Mouse (Mus musculus) cerebellum, adult 2 months (tissue): Measurements from ENCODE around the gene Gli3. TPM values are rescaled to one million over a fixed set of nuclear protein-coding genes. Genes with fewer than 3 reads are reported as not detected.

Experiments
- DNase-seq, 2 experiments: peaks; one replicate each; pipeline ENCODE4 v3.0.0; 2021
- H3K27ac ChIP-seq: fragments of 200-500 bp; 2 replicates; pipeline ENCODE4 v1.5.1; 2012; ENCODE audit warnings: low read length, control low read depth, inconsistent platforms; ENCODE audit not compliant: insufficient read depth
- H3K27me3 ChIP-seq: fragments of 200-500 bp; 2 replicates; pipeline ENCODE4 v1.6.1; 2012; ENCODE audit warnings: inconsistent platforms, mild to moderate bottlenecking, low read length, moderate library complexity; ENCODE audit not compliant: control insufficient read depth, insufficient read depth
- H3K4me1 ChIP-seq: fragments of 200-500 bp; 2 replicates; pipeline ENCODE4 v1.6.1; 2011; ENCODE audit warnings: low read length; ENCODE audit not compliant: control insufficient read depth, insufficient read depth
- H3K4me3 ChIP-seq: fragments of 200-500 bp; replicated peaks from 2 replicates; pipeline ENCODE3; 2011; ENCODE audit warnings: mild to moderate bottlenecking, low read depth, low read length, control low read depth; ENCODE audit not compliant: insufficient read depth
- CTCF ChIP-seq: fragments of 200-500 bp; IDR thresholded peaks from 2 replicates; pipeline ENCODE4 v1.5.1; 2011; ENCODE audit warnings: low read depth, mild to moderate bottlenecking, control low read depth, low read length, moderate library complexity, borderline replicate concordance; ENCODE audit not compliant: insufficient read depth
- POLR2A ChIP-seq: fragments of 200-500 bp; IDR thresholded peaks from 2 replicates; pipeline ENCODE4 v1.6.1; 2011; ENCODE audit warnings: low read length, control low read depth, borderline replicate concordance; ENCODE audit not compliant: insufficient read depth
- WGBS: fragments of 180-500 bp; shearing (Covaris S2); methylation state at CpG from one replicate; pipeline ENCODE4 v1.1.7; 2018; 5-methylcytosine and 5-hydroxymethylcytosine counted together
- polyA plus RNA-seq: library from polyadenylated mRNA; depleted of rRNA; stranded (reverse); fragments of >200 nt; gene quantifications from 2 replicates; pipeline ENCODE4 v1.2.3, GENCODE M21; 2012

The Gli3 gene
- polyA plus RNA-seq, 1 experiment: 2.4 TPM

- no peak for DNase-seq
- no peak overlapping the region for H3K4me3 ChIP-seq
- no peak overlapping the region for H3K27ac ChIP-seq
- 69% methylated on average over 2 of the region's 2 CpGs for WGBS
- H3K27me3 ChIP-seq: no peaks in the 10 kb centered on the region
- no peak for TF ChIP-seq POLR2A
- no peak for TF ChIP-seq CTCF
- no peaks in the 10 kb centered on the region for H3K4me1 ChIP-seq
Observed at GRCm38 (mm10) chr13:15450941-15451340, 12.1 kb upstream of the Gli3 start.

DNA sequence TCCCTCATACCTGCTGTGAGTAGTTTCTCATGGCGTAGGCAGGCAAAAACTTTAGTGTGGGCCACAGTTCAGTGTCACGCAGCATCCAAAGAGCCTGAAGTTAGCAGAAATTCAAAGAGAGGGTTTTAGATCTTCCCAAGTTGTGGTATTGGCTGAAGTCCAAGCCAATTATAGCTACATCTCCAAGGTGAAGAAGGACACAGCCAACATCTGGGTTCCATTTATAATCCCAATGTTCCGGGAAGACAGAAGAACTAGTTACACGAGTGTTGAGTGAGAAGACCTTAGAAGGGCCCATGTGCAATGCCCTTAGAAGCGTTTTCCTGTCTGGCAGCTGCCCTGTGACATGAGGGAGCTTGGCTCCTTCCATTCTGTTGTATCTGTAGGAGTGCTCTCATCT is 5.2 kb upstream of the Gli3 start:
- no peaks in the 10 kb centered on the region; the same call in 1 of the 2 replicates for H3K27me3 ChIP-seq
- 62% methylated on average over 5 of the region's 5 CpGs for WGBS
- H3K4me1 ChIP-seq: no peaks in the 10 kb centered on the region
- TF ChIP-seq CTCF (no peak), POLR2A (no peak)
- no peak overlapping the region for H3K4me3 ChIP-seq
- DNase-seq: no peak
- H3K27ac ChIP-seq: no peak overlapping the region

DNA sequence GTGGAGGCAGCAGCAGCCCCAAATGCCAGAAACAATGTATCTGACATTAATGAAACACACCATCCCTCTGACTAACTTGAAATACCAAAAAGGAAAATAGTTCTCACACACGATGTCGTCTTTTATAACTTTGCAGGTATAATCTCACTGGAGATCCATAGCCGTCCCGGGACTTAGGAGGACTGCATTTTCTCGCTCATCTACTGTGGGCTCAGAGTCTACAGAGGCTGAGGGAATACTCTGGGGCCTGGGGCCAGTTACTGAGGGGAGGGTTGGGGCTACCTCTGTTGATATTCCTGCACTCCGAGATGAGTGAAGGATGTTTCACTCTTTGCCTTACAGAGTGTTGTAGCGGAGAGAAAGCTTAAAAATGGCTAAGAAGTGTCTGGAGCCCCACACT is 1.1 kb upstream of the Gli3 start:
- H3K4me3 ChIP-seq: no peak overlapping the region
- WGBS: 27% methylated on average over 7 of the region's 7 CpGs
- peaks cover 3% of the 10 kb centered on the region; the same call in 1 of the 2 replicates for H3K27me3 ChIP-seq
- no peak for DNase-seq
- no peak overlapping the region for H3K27ac ChIP-seq
- TF ChIP-seq POLR2A: no peak
- TF ChIP-seq CTCF: no peak
- no peaks in the 10 kb centered on the region for H3K4me1 ChIP-seq

- TF ChIP-seq POLR2A (no peak), CTCF (no peak)
- Histone ChIP-seq H3K4me1 (no peaks in the 10 kb centered on the region), H3K4me3 (peak overlapping the region; percentile 21), H3K27me3 (peaks cover 3% of the 10 kb centered on the region; the same call in 1 of the 2 replicates), H3K27ac (0 out of 2 replicates have a peak overlapping the region, but pooled peaks have one; percentile 47)
- peak; percentile 9 to 10 for DNase-seq
- WGBS: under 1% methylated on average over 65 of the region's 70 CpGs
Observed at GRCm38 (mm10) chr13:15463492-15464080, 551 bp downstream of the Gli3 start.

DNA sequence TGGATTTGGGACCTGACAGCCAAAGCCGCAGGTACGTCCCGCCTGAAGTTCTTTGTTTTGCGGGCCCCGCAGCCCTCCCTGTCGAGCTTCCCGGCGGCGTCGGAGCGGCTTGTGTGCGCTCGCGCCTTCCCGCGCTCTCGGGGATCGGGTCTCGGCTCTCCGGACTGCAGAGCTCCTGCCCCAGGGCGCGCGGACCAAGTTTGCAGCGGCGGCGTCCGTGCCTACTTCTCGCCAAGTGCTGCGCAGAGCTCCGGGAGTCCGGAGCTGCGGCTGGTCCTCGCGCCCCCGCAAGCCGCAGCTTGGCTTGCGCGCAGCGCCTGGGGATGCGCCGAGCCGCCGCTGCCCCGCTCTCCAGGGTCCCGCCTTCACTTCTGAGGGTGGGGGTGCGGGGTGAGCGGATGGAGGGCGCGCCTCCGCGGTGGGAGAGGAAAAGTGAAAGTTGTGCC is 1.1 kb downstream of the Gli3 start:
- peak overlapping the region; percentile 47; the same call in 1 of the 2 replicates for H3K27ac ChIP-seq
- DNase-seq: peak; percentile 5 to 9
- WGBS: under 1% methylated on average over 51 of the region's 51 CpGs
- TF ChIP-seq POLR2A (no peak), CTCF (no peak)
- H3K4me3 ChIP-seq: peak overlapping the region; percentile 26
- H3K4me1 ChIP-seq: no peaks in the 10 kb centered on the region
- peaks cover 3% of the 10 kb centered on the region; the same call in 1 of the 2 replicates for H3K27me3 ChIP-seq

DNA sequence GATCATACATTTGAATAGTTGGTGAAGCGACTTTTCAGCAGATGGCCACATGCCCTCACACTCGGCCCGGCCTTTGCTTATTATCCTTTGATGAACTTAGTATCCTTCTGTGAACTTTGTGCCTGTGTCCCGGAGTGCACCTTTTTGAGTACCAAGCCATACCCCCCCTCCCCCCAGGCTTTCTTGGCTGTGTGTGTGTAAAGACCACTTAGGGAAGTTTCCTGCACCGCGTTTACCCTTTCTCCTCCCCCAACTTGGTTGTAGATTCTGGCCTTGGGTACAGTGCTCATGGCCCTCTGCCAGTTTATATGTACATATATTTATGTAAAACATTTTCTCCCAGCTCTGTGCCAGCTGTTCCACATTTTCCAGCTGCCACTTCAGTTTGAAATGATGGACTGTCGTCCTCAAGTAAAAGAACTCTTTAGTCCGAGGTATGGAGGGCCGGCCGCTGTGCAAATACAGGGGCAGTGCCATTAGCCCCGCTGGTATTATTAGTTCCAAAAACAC is 1.8 kb downstream of the Gli3 start:
- Histone ChIP-seq H3K4me1 (no peaks in the 10 kb centered on the region), H3K27me3 (peaks cover 3% of the 10 kb centered on the region; the same call in 1 of the 2 replicates), H3K27ac (no peak overlapping the region), H3K4me3 (peak overlapping the region; percentile 30)
- TF ChIP-seq CTCF: no peak
- no peak for TF ChIP-seq POLR2A
- 8% methylated on average over 11 of the region's 11 CpGs for WGBS
- DNase-seq: no peak

GRCm38 (mm10) chr13:15466496-15466895 is 3.5 kb downstream of the Gli3 start:
- H3K27ac ChIP-seq: no peak overlapping the region
- DNase-seq: no peak
- TF ChIP-seq POLR2A: no peak
- no peak for TF ChIP-seq CTCF
- H3K4me3 ChIP-seq: no peak overlapping the region
- 65% methylated on average over 6 of the region's 6 CpGs for WGBS
- H3K4me1 ChIP-seq: no peaks in the 10 kb centered on the region
- H3K27me3 ChIP-seq: peaks cover 3% of the 10 kb centered on the region; the same call in 1 of the 2 replicates

DNA sequence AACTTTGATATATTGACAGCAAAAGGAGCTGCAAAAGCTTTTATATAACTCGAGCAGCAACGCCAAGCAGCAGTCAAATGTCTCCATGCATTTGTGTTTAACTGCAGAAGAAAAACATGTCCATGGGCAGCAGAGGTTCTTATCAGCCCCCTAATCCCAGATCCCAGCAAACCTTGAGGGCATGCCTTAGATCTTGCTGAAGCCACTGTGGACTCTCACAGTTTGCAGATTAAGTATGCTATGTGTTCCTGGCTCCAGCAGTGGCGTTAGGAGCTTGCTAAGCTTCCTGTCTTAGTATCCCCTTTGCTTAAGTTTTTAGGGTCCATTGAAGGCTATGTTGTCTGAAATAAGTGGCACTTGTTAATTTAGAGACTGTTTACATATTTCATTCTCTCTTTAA is 4.4 kb downstream of the Gli3 start:
- Histone ChIP-seq H3K27ac (no peak overlapping the region), H3K4me1 (no peaks in the 10 kb centered on the region), H3K4me3 (no peak overlapping the region), H3K27me3 (peaks cover 3% of the 10 kb centered on the region; the same call in 1 of the 2 replicates)
- DNase-seq: no peak
- WGBS: 60% methylated on average over 3 of the region's 3 CpGs
- no peak for TF ChIP-seq CTCF
- no peak for TF ChIP-seq POLR2A
